Mouse (Mus musculus): ENCODE results near the gene Mup2.
"Not testable (repeated sequence)": the region's sequence is repeated elsewhere in the genome, so short reads cannot be mapped to it uniquely, and the experiment has no call there.

The Mup2 gene

DNA sequence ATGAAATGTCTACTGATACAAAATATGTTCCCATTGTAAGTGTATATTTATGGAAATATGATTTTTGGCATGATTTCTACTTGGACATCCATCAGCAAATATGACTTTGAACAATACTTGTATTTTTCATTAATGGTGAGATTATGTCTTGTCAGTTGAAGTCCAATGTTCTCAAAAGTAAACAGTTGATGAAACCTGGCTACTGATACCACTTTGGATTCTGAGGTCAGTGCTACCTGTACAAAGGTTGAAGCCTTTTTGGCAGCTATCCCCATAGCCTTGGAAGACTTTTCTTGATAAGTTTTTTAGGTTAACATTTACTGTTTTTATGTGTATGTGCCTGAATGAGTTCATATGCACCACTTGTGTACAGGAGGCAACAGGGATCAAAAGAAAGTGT, at the start of gene Mup2:
Gene Mup2, minus strand, starts transcription at position 101 of the 400 bp plus-strand sequence.
- not testable (repeated sequence) for DNase-seq (ENCODE audit: extremely low read depth, insufficient read length, low spot score)
